Mouse (Mus musculus): ENCODE measurements around the gene Ldhc. TPM values are rescaled to one million over a fixed set of nuclear protein-coding genes. Genes with fewer than 3 reads are reported as not detected.
A peak's percentile ranks its signal among the peaks of the same experiment; 100 is the strongest.
"Not testable (repeated sequence)": the region's sequence is repeated elsewhere in the genome, so short reads cannot be mapped to it uniquely, and the experiment has no call there.

The Ldhc gene
- polyA plus RNA-seq, 1 experiment from 2014 or later, result not detected

DNA sequence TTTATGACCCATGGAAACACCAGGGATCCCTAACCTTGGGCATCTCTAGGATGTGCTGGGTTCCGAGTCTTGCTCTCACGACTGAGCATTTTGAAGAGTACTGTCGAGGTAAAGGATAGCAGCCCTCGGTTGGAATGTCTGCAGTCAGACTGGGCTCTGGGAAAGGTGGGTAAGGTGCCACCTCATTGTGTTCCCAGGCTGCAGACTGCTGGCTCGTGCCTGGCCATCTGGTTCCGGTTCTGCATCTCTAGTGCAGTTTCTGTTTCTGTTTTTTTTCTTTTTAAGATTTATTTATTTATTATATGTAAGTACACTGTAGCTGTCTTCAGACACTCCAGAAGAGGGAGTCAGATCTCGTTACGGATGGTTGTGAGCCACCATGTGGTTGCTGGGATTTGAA lies 20.9 kb downstream of the Ldhc start:
- H3K4me2 ChIP-seq (ENCODE audit: low read depth, low read length); ATAC-seq (replicated peaks; ENCODE audit: insufficient number of reproducible peaks, low FRiP score, low TSS enrichment, low read depth); H3K9ac ChIP-seq (replicated peaks; ENCODE audit: low read length); H3K4me1 ChIP-seq (ENCODE audit: control insufficient read depth, insufficient read depth, low read length); DNase-seq (ENCODE audit: low spot score); H3K4me3 ChIP-seq (ENCODE audit: low read depth, low read length); H3K36me3 ChIP-seq (replicated peaks; ENCODE audit: control insufficient read depth, insufficient read depth, low read depth, low read length); H3K27ac ChIP-seq (replicated peaks; ENCODE audit: low read depth, low read length); H3K9me3 ChIP-seq (replicated peaks; ENCODE audit: control insufficient read depth, low read length); H3K27me3 ChIP-seq (ENCODE audit: control insufficient read depth, insufficient read depth, low read length): not testable (repeated sequence)
- WGBS, result 84% methylated on average over 6 of the region's 8 CpGs

- no peak for ATAC-seq (replicated peaks; ENCODE audit: insufficient number of reproducible peaks, low FRiP score, low TSS enrichment, low read depth)
- Histone ChIP-seq H3K4me1 (ENCODE audit: control insufficient read depth, insufficient read depth, low read length) (no peaks in the 10 kb centered on the region), H3K4me2 (ENCODE audit: low read depth, low read length) (no peak overlapping the region), H3K36me3 (replicated peaks; ENCODE audit: control insufficient read depth, insufficient read depth, low read depth, low read length) (peaks cover 4% of the 10 kb centered on the region), H3K27ac (replicated peaks; ENCODE audit: low read depth, low read length) (no peak overlapping the region), H3K4me3 (ENCODE audit: low read depth, low read length) (no peak overlapping the region), H3K27me3 (ENCODE audit: control insufficient read depth, insufficient read depth, low read length) (no peaks in the 10 kb centered on the region), H3K9ac (replicated peaks; ENCODE audit: low read length) (no peak overlapping the region), H3K9me3 (replicated peaks; ENCODE audit: control insufficient read depth, low read length) (no peaks in the 10 kb centered on the region)
- WGBS, result 86% methylated on average over 3 of the region's 3 CpGs
- DNase-seq (ENCODE audit: low spot score), result no peak
Observed at GRCm38 (mm10) chr7:46883304-46883703, 22.3 kb downstream of the Ldhc start.

DNA sequence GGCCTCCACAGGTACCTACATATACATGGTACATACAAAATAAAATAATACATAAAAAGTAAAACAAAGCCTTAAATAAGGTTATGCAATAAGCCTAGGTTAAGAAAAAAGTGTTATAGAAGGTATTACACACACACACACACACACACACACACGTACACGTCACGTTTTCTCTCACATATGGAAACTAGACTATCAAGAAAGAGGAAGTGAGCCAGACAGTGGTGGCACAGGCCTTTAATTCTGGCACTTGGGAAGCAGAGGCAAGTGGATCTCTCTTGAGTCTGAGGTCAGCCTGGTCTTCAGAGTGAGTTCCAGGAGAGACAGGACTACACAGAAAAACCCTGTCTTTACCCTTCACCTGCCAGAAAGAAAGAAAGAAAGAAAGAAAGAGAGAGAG lies 34.5 kb downstream of the Ldhc start:
- peaks cover 14% of the 10 kb centered on the region for H3K36me3 ChIP-seq (replicated peaks; ENCODE audit: control insufficient read depth, insufficient read depth, low read depth, low read length)
- WGBS, result 85% methylated on average over 3 of the region's 3 CpGs
- no peak overlapping the region for H3K9ac ChIP-seq (replicated peaks; ENCODE audit: low read length)
- no peak overlapping the region for H3K4me3 ChIP-seq (ENCODE audit: low read depth, low read length)
- no peaks in the 10 kb centered on the region for H3K4me1 ChIP-seq (ENCODE audit: control insufficient read depth, insufficient read depth, low read length)
- no peak for DNase-seq (ENCODE audit: low spot score)
- H3K9me3 ChIP-seq (replicated peaks; ENCODE audit: control insufficient read depth, low read length), result no peaks in the 10 kb centered on the region
- no peak for ATAC-seq (replicated peaks; ENCODE audit: insufficient number of reproducible peaks, low FRiP score, low TSS enrichment, low read depth)
- no peak overlapping the region for H3K4me2 ChIP-seq (ENCODE audit: low read depth, low read length)
- H3K27ac ChIP-seq (replicated peaks; ENCODE audit: low read depth, low read length), result no peak overlapping the region
- H3K27me3 ChIP-seq (ENCODE audit: control insufficient read depth, insufficient read depth, low read length), result no peaks in the 10 kb centered on the region

DNA sequence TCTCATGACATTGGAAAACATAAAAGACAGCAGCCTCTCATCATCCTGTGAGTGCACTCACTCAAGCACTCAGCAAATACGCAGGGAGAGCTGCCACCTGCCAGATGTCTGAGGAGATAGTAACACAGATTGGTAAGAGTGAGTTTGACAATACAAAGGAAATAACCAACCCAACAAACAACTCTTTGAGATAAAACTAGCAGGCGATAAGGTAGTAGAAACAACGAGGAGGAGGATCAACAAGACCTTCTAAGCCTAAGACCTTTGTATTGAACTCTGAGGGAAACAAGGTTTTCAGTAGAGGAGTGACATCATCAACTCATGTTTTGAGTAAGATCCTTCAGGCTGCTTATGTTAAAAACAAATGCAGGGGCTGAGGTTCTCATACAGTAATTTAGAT lies 38.3 kb downstream of the Ldhc start:
- H3K36me3 ChIP-seq (replicated peaks; ENCODE audit: control insufficient read depth, insufficient read depth, low read depth, low read length), result peaks cover 11% of the 10 kb centered on the region
- 91% methylated on average over 3 of the region's 3 CpGs for WGBS

GRCm38 (mm10) chr7:46911250-46911649 lies 50.2 kb downstream of the Ldhc start:
- H3K4me1 ChIP-seq (ENCODE audit: control insufficient read depth, insufficient read depth, low read length), result no peaks in the 10 kb centered on the region
- H3K9ac ChIP-seq (replicated peaks; ENCODE audit: low read length), result no peak overlapping the region
- peaks cover 16% of the 10 kb centered on the region for H3K36me3 ChIP-seq (replicated peaks; ENCODE audit: control insufficient read depth, insufficient read depth, low read depth, low read length)
- DNase-seq (ENCODE audit: low spot score) (no peak), ATAC-seq (replicated peaks; ENCODE audit: insufficient number of reproducible peaks, low FRiP score, low TSS enrichment, low read depth) (no peak)
- no peaks in the 10 kb centered on the region for H3K27me3 ChIP-seq (ENCODE audit: control insufficient read depth, insufficient read depth, low read length)
- no peak overlapping the region for H3K4me3 ChIP-seq (ENCODE audit: low read depth, low read length)
- 95% methylated on average over 3 of the region's 3 CpGs for WGBS
- no peaks in the 10 kb centered on the region for H3K9me3 ChIP-seq (replicated peaks; ENCODE audit: control insufficient read depth, low read length)
- H3K4me2 ChIP-seq (ENCODE audit: low read depth, low read length), result no peak overlapping the region
- H3K27ac ChIP-seq (replicated peaks; ENCODE audit: low read depth, low read length), result no peak overlapping the region

More for the DNA sequence above, 38.3 kb downstream of the Ldhc start:
- DNase-seq (ENCODE audit: low spot score), result no peak
- H3K27me3 ChIP-seq (ENCODE audit: control insufficient read depth, insufficient read depth, low read length), result no peaks in the 10 kb centered on the region
- no peaks in the 10 kb centered on the region for H3K9me3 ChIP-seq (replicated peaks; ENCODE audit: control insufficient read depth, low read length)
- no peak overlapping the region for H3K4me3 ChIP-seq (ENCODE audit: low read depth, low read length)
- ATAC-seq (replicated peaks; ENCODE audit: insufficient number of reproducible peaks, low FRiP score, low TSS enrichment, low read depth), result no peak
- no peak overlapping the region for H3K9ac ChIP-seq (replicated peaks; ENCODE audit: low read length)
- H3K4me2 ChIP-seq (ENCODE audit: low read depth, low read length), result no peak overlapping the region
- H3K27ac ChIP-seq (replicated peaks; ENCODE audit: low read depth, low read length), result no peak overlapping the region
- no peaks in the 10 kb centered on the region for H3K4me1 ChIP-seq (ENCODE audit: control insufficient read depth, insufficient read depth, low read length)

GRCm38 (mm10) chr7:46916376-46916775 lies 55.4 kb downstream of the Ldhc start:
- no peak overlapping the region for H3K9ac ChIP-seq (replicated peaks; ENCODE audit: low read length)
- ATAC-seq (replicated peaks; ENCODE audit: insufficient number of reproducible peaks, low FRiP score, low TSS enrichment, low read depth), result no peak
- H3K36me3 ChIP-seq (replicated peaks; ENCODE audit: control insufficient read depth, insufficient read depth, low read depth, low read length), result peaks cover 4% of the 10 kb centered on the region
- no peak overlapping the region for H3K4me2 ChIP-seq (ENCODE audit: low read depth, low read length)
- no peaks in the 10 kb centered on the region; the same call in 1 of the 2 replicates for H3K4me1 ChIP-seq (ENCODE audit: control insufficient read depth, insufficient read depth, low read length)
- H3K27me3 ChIP-seq (ENCODE audit: control insufficient read depth, insufficient read depth, low read length), result no peaks in the 10 kb centered on the region
- no peak overlapping the region for H3K27ac ChIP-seq (replicated peaks; ENCODE audit: low read depth, low read length)
- H3K4me3 ChIP-seq (ENCODE audit: low read depth, low read length), result no peak overlapping the region
- 93% methylated on average over 3 of the region's 3 CpGs for WGBS
- no peaks in the 10 kb centered on the region for H3K9me3 ChIP-seq (replicated peaks; ENCODE audit: control insufficient read depth, low read length)
- no peak for DNase-seq (ENCODE audit: low spot score)

- no peaks in the 10 kb centered on the region; the same call in 1 of the 2 replicates for H3K4me1 ChIP-seq (ENCODE audit: control insufficient read depth, insufficient read depth, low read length)
- no peaks in the 10 kb centered on the region for H3K36me3 ChIP-seq (replicated peaks; ENCODE audit: control insufficient read depth, insufficient read depth, low read depth, low read length)
- ATAC-seq (replicated peaks; ENCODE audit: insufficient number of reproducible peaks, low FRiP score, low TSS enrichment, low read depth), result no peak
- no peaks in the 10 kb centered on the region for H3K9me3 ChIP-seq (replicated peaks; ENCODE audit: control insufficient read depth, low read length)
- no peak overlapping the region; the same call in 1 of the 2 replicates for H3K27ac ChIP-seq (replicated peaks; ENCODE audit: low read depth, low read length)
- 15% methylated on average over 13 of the region's 13 CpGs for WGBS
- H3K4me2 ChIP-seq (ENCODE audit: low read depth, low read length), result peak overlapping the region; percentile 54
- H3K4me3 ChIP-seq (ENCODE audit: low read depth, low read length), result peak overlapping the region; percentile 80
- peak; percentile 60 for DNase-seq (ENCODE audit: low spot score)
- peak overlapping the region; percentile 98 for H3K9ac ChIP-seq (replicated peaks; ENCODE audit: low read length)
- H3K27me3 ChIP-seq (ENCODE audit: control insufficient read depth, insufficient read depth, low read length), result no peaks in the 10 kb centered on the region
Observed at GRCm38 (mm10) chr7:46918678-46919371, 57.8 kb downstream of the Ldhc start.

DNA sequence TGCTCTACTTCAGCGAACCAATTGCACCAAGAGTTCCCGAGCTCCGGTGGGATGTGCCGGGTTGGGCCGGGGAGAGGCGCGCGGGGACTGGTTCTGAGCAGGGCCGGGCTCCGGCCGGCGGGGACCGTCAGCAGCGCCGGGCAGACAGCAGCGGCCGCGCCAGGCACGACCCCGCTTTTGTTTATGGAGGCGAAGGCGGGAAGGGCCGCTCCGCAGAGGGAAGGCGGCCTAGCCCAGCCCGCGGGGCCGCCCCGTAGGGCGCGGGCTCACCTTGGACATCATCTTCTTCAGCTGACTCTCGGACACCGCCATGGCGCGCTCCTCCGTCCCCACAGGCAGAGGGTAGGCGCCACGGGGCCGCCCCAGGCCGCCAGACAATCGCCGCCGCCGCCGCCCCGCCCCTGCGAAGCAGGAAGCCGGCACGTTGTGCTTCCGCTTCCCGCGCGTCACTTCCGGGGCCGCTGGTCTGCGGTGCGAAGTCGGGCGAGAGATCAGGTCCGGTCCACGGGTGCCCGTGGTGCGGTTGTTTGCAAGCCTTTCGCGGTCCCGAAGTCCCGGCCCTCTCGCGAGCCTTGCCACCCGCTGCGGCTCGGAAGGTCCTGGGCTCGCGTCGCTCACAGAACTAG lies 58.7 kb downstream of the Ldhc start, which contains the start of gene Tsg101:
Gene Tsg101, minus strand, starts transcription at position 419 of the 626 bp plus-strand sequence.
- Histone ChIP-seq H3K9ac (replicated peaks; ENCODE audit: low read length) (peak within 1 kb of the TSS; percentile 98), H3K9me3 (replicated peaks; ENCODE audit: control insufficient read depth, low read length) (no peaks in the 10 kb centered on the region), H3K27ac (replicated peaks; ENCODE audit: low read depth, low read length) (peak within 1 kb of the TSS; percentile 94), H3K4me3 (ENCODE audit: low read depth, low read length) (peak within 1 kb of the TSS; percentile 80), H3K36me3 (replicated peaks; ENCODE audit: control insufficient read depth, insufficient read depth, low read depth, low read length) (no peaks in the 10 kb centered on the region), H3K4me2 (ENCODE audit: low read depth, low read length) (peak within 1 kb of the TSS; percentile 54), H3K27me3 (ENCODE audit: control insufficient read depth, insufficient read depth, low read length) (no peaks in the 10 kb centered on the region), H3K4me1 (ENCODE audit: control insufficient read depth, insufficient read depth, low read length) (no peaks in the 10 kb centered on the region; the same call in 1 of the 2 replicates)
- under 1% methylated on average over 75 of the region's 75 CpGs for WGBS
- ATAC-seq (replicated peaks; ENCODE audit: insufficient number of reproducible peaks, low FRiP score, low TSS enrichment, low read depth) (peak; percentile 85), DNase-seq (ENCODE audit: low spot score) (peak; percentile 93)

Data from embryonic facial prominence, embryonic 11.5 days (tissue).